Mouse (Mus musculus): ENCODE data around the gene Sprr2k.
"Not testable (repeated sequence)": the region's sequence is repeated elsewhere in the genome, so short reads cannot be mapped to it uniquely, and the experiment has no call there.

DNA sequence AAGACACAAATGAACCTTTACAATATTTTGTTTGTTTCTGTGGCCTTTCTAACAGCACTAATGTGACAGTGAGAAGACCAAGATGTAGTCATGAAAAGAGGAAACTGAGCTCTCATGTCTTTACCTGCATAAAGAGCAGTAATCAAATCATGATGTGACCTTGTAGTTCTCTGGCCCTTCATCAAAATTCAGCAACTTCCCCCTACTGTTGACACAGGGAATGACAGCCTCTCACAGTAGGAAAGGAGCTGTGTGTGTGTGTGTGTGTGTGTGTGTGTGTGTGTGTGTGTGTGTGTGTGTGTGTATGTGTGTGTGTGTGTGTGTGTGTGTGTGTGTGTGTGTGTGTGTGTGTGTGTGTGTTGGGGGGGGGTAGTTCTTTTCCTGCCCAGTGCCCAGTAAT lies 48.9 kb downstream of the Sprr2k start:
- TF ChIP-seq POLR2A (IDR thresholded peaks at IDR 0.05; ENCODE audit: borderline replicate concordance, extremely low read depth, low read depth, low read length); CTCF (IDR thresholded peaks at IDR 0.05; ENCODE audit: insufficient read depth, low read length): not testable (repeated sequence)

Data from lung, adult 2 months (tissue).